ENCODE assay signal across 8 mouse cellular contexts in genomic region chr4:105245479-105245944, GRCm38 (mm10).
DNase-seq lines count a peak whose midpoint lies in the region; ATAC-seq lines count a peak whose summit lies in the region.

No protein-coding gene starts in this region.

- 2% methylated on average over 18 of the region's 18 CpGs for WGBS in forebrain, embryonic 10.5 days
- 6% methylated on average over 18 of the region's 18 CpGs for WGBS in liver, embryonic 12.5 days (ENCODE audit: insufficient replicate concordance)
- 5% methylated on average over 18 of the region's 18 CpGs for WGBS in stomach, embryonic 16.5 days

- no peak for ATAC-seq in liver, embryonic 12.5 days
- 0 out of 2 replicates have a peak, but pooled peaks have one; percentile 27 for ATAC-seq in monocyte, adult 5-6 weeks (replicated peaks; ENCODE audit: insufficient number of reproducible peaks, low FRiP score, low TSS enrichment, poor library complexity, severe bottlenecking)
- peak; percentile 83; the same call in 1 of the 2 replicates for ATAC-seq in stomach, embryonic 16.5 days (ENCODE audit: insufficient read depth, low FRiP score)

- peak; percentile 97 for DNase-seq in heart, adult 11 months
- no peak for DNase-seq in heart, adult 8-10 months (ENCODE audit: low spot score)
- DNase-seq in forebrain, embryonic 10.5 days (ENCODE audit: extremely low spot score, low spot score), result peak; percentile 67
- peak; percentile 48 to 52 for DNase-seq in heart, postnatal 10 days
- DNase-seq in kidney, postnatal 36 days, result peak; percentile 57 to 71

- no peaks in the 10 kb centered on the region for H3K9me3 ChIP-seq in forebrain, embryonic 10.5 days
- H3K9me3 ChIP-seq in liver, embryonic 12.5 days (replicated peaks), result no peaks in the 10 kb centered on the region
- no peaks in the 10 kb centered on the region for H3K9me3 ChIP-seq in stomach, embryonic 16.5 days (replicated peaks; ENCODE audit: control insufficient read depth, low read length)

- peaks cover 19% of the 10 kb centered on the region for H3K27me3 ChIP-seq in forebrain, embryonic 10.5 days (ENCODE audit: poor library complexity, severe bottlenecking)
- peaks cover 25% of the 10 kb centered on the region; the same call in 1 of the 2 replicates for H3K27me3 ChIP-seq in liver, embryonic 12.5 days (replicated peaks)
- no peaks in the 10 kb centered on the region for H3K27me3 ChIP-seq in stomach, embryonic 16.5 days (ENCODE audit: control insufficient read depth, insufficient read depth, low read length)

- peak overlapping the region; percentile 40 for H3K4me3 ChIP-seq in forebrain, embryonic 10.5 days
- H3K4me3 ChIP-seq in liver, embryonic 12.5 days, result no peak overlapping the region
- peak overlapping the region; percentile 36 for H3K4me3 ChIP-seq in stomach, embryonic 16.5 days (replicated peaks; ENCODE audit: low read length)

- no peak overlapping the region for H3K9ac ChIP-seq in liver, embryonic 12.5 days
- H3K9ac ChIP-seq in stomach, embryonic 16.5 days (ENCODE audit: low read length), result peak overlapping the region; percentile 77

- peaks cover 30% of the 10 kb centered on the region for H3K4me1 ChIP-seq in forebrain, embryonic 10.5 days
- H3K4me1 ChIP-seq in liver, embryonic 12.5 days, result no peaks in the 10 kb centered on the region
- peaks cover 12% of the 10 kb centered on the region for H3K4me1 ChIP-seq in stomach, embryonic 16.5 days (ENCODE audit: control insufficient read depth, insufficient read depth, low read length)

- peak overlapping the region; percentile 49 for H3K4me2 ChIP-seq in liver, embryonic 12.5 days
- H3K4me2 ChIP-seq in stomach, embryonic 16.5 days (ENCODE audit: low read depth, low read length), result peak overlapping the region; percentile 80

- peak overlapping the region; percentile 88 for H3K27ac ChIP-seq in forebrain, embryonic 10.5 days
- no peak overlapping the region for H3K27ac ChIP-seq in liver, embryonic 12.5 days
- peak overlapping the region; percentile 64 for H3K27ac ChIP-seq in stomach, embryonic 16.5 days (ENCODE audit: low read length)

- intact Hi-C loops in heart, postnatal 10 days (cut with DNase I), result no loop called here

- no peaks in the 10 kb centered on the region for H3K36me3 ChIP-seq in forebrain, embryonic 10.5 days (replicated peaks)
- no peaks in the 10 kb centered on the region for H3K36me3 ChIP-seq in liver, embryonic 12.5 days
- no peaks in the 10 kb centered on the region for H3K36me3 ChIP-seq in stomach, embryonic 16.5 days (ENCODE audit: control insufficient read depth, insufficient read depth, low read length)
